Mouse (Mus musculus): Measurements from ENCODE around the gene Glrx5. TPM values are rescaled to one million over a fixed set of nuclear protein-coding genes. Genes with fewer than 3 reads are reported as not detected.
A peak's percentile ranks its signal among the peaks of the same experiment; 100 is the strongest.

Glrx5 gene
- total and polyA plus RNA-seq, 3 experiments = 38.5 to 112 (median 79.5) TPM

GRCm38 (mm10) chr12:105029890-105030289, 2.6 kb upstream of the Glrx5 start:
- Histone ChIP-seq H3K79me2 (replicated peaks; ENCODE audit: control insufficient read depth, extremely low read depth, insufficient read depth, poor library complexity, severe bottlenecking) (peaks cover 45% of the 10 kb centered on the region), H3K27me3 (replicated peaks) (no peaks in the 10 kb centered on the region), H3K4me1 (ENCODE audit: control insufficient read depth in 1 of 2, insufficient read depth in 2 of 2) (peaks cover 18 to 60% of the 10 kb centered on the region in 2 experiments), H3K36me3 (replicated peaks in 1 of 2; ENCODE audit: control insufficient read depth in 1 of 2, insufficient read depth in 1 of 2, low read length in 1 of 2) (peaks cover 11 to 27% of the 10 kb centered on the region in 2 experiments), H3K9ac (ENCODE audit: insufficient read depth, low read depth) (no peak overlapping the region), H3K27ac (ENCODE audit: insufficient read depth, low read depth) (no peak overlapping the region), H3K9me3 (replicated peaks; ENCODE audit: low read length) (no peaks in the 10 kb centered on the region), H3K4me3 (replicated peaks in 1 of 3; ENCODE audit: low read depth in 2 of 3, low read length in 2 of 3, poor library complexity in 1 of 3) (no peak overlapping the region), H3K4me2 (ENCODE audit: insufficient read depth, low read depth, poor library complexity, severe bottlenecking) (peak overlapping the region; percentile 42; the same call in 1 of the 2 replicates)
- dilution Hi-C loops (cut with MboI; ENCODE audit: extremely low pct_ligation_motif_present, extremely low pct_unique_long_range_greater_than_20kb, low sequenced_read_pairs) = no loop called here
- in situ Hi-C loops (cut with MboI; ENCODE audit: low pct_ligation_motif_present, low pct_unique_long_range_greater_than_20kb, low sequenced_read_pairs) = loop anchor here (5.0 kb wide), 1 partner anchor 78 kb away; no protein-coding TSS in a partner anchor
- DNase-seq (ENCODE audit: extremely low read depth) = no peak
- TF ChIP-seq NELFE (IDR thresholded peaks at IDR 0.05; ENCODE audit: low read depth, low read length) (no peak), KAT2A (IDR thresholded peaks at IDR 0.05; ENCODE audit: insufficient replicate concordance, low read length) (no peak)

- in situ Hi-C loops (cut with MboI; ENCODE audit: low pct_ligation_motif_present, low pct_unique_long_range_greater_than_20kb, low sequenced_read_pairs) = loop anchor here (5.0 kb wide), 1 partner anchor 79 kb away; no protein-coding TSS in a partner anchor
- DNase-seq (ENCODE audit: extremely low read depth) = no peak
- H3K79me2 ChIP-seq (replicated peaks; ENCODE audit: control insufficient read depth, extremely low read depth, insufficient read depth, poor library complexity, severe bottlenecking) = peaks cover 59% of the 10 kb centered on the region
Observed at GRCm38 (mm10) chr12:105031081-105032058, 1.1 kb upstream of the Glrx5 start.

GRCm38 (mm10) chr12:105032832-105033775, 616 bp downstream of the Glrx5 start:
- peak; percentile 31 for DNase-seq (ENCODE audit: extremely low read depth)
- dilution Hi-C loops (cut with MboI; ENCODE audit: extremely low pct_ligation_motif_present, extremely low pct_unique_long_range_greater_than_20kb, low sequenced_read_pairs) = no loop called here
- peaks cover 65% of the 10 kb centered on the region for H3K79me2 ChIP-seq (replicated peaks; ENCODE audit: control insufficient read depth, extremely low read depth, insufficient read depth, poor library complexity, severe bottlenecking)
- H3K9me3 ChIP-seq (replicated peaks; ENCODE audit: low read length) = no peaks in the 10 kb centered on the region
- in situ Hi-C loops (cut with MboI; ENCODE audit: low pct_ligation_motif_present, low pct_unique_long_range_greater_than_20kb, low sequenced_read_pairs) = loop anchor here (5.0 kb wide), 1 partner anchor 81 kb away; no protein-coding TSS in a partner anchor
- H3K36me3 ChIP-seq (replicated peaks in 1 of 2; ENCODE audit: control insufficient read depth in 1 of 2, insufficient read depth in 1 of 2, low read length in 1 of 2) = peaks cover 14 to 56% of the 10 kb centered on the region in 2 experiments
- peaks cover 19 to 62% of the 10 kb centered on the region in 2 experiments for H3K4me1 ChIP-seq (ENCODE audit: control insufficient read depth in 1 of 2, insufficient read depth in 2 of 2)
- H3K27me3 ChIP-seq (replicated peaks) = no peaks in the 10 kb centered on the region
- H3K4me3 ChIP-seq (replicated peaks in 1 of 3; ENCODE audit: low read depth in 2 of 3, low read length in 2 of 3, poor library complexity in 1 of 3) = peak overlapping the region; percentile 89 to 97 (median 97)
- H3K9ac ChIP-seq (ENCODE audit: insufficient read depth, low read depth) = peak overlapping the region; percentile 66
- H3K27ac ChIP-seq (ENCODE audit: insufficient read depth, low read depth) = peak overlapping the region; percentile 19
- H3K4me2 ChIP-seq (ENCODE audit: insufficient read depth, low read depth, poor library complexity, severe bottlenecking) = peak overlapping the region; percentile 63
- TF ChIP-seq SIN3A (IDR thresholded peaks at IDR 0.05; ENCODE audit: low read length) = peak; percentile 11; the same call in 1 of the 2 replicates
- TF ChIP-seq TBP (conservative IDR thresholded peaks at IDR 0.05; ENCODE audit: low read depth, low read length) = no peak
- TF ChIP-seq KAT2A (IDR thresholded peaks at IDR 0.05; ENCODE audit: insufficient replicate concordance, low read length) = no peak
- TF ChIP-seq HCFC1 (IDR thresholded peaks at IDR 0.05; ENCODE audit: low read depth, low read length) = no peak
- TF ChIP-seq ZMIZ1 (IDR thresholded peaks at IDR 0.05; ENCODE audit: low read depth, low read length) = 0 out of 2 replicates have a peak, but pooled peaks have one; percentile 9
- no peak for TF ChIP-seq ZKSCAN1 (IDR thresholded peaks at IDR 0.05; ENCODE audit: borderline replicate concordance, low read depth, low read length)
- TF ChIP-seq NELFE (IDR thresholded peaks at IDR 0.05; ENCODE audit: low read depth, low read length) = no peak
- peak; percentile 46; the same call in 1 of the 2 replicates for TF ChIP-seq UBTF (IDR thresholded peaks at IDR 0.05; ENCODE audit: low read depth, low read length)
- TF ChIP-seq CTCF (conservative IDR thresholded peaks at IDR 0.05 in 1 of 2, IDR thresholded peaks at IDR 0.05 in 1 of 2; ENCODE audit: low read depth in 2 of 2, low read length in 2 of 2) = peak in 1 of 2 experiments; percentile 12; a peak in 1 of 4 replicates
- TF ChIP-seq ZC3H11A (IDR thresholded peaks at IDR 0.05; ENCODE audit: low read depth, low read length) = no peak
- no peak for TF ChIP-seq USF2 (conservative IDR thresholded peaks at IDR 0.05; ENCODE audit: low read depth, low read length)

More at GRCm38 (mm10) chr12:105031081-105032058, 1.1 kb upstream of the Glrx5 start:
- Histone ChIP-seq H3K36me3 (replicated peaks in 1 of 2; ENCODE audit: control insufficient read depth in 1 of 2, insufficient read depth in 1 of 2, low read length in 1 of 2) (peaks cover 14 to 39% of the 10 kb centered on the region in 2 experiments), H3K9ac (ENCODE audit: insufficient read depth, low read depth) (peak overlapping the region; percentile 91), H3K27me3 (replicated peaks) (no peaks in the 10 kb centered on the region), H3K4me3 (replicated peaks in 1 of 3; ENCODE audit: low read depth in 2 of 3, low read length in 2 of 3, poor library complexity in 1 of 3) (peak overlapping the region; percentile 81 to 97 (median 96)), H3K9me3 (replicated peaks; ENCODE audit: low read length) (no peaks in the 10 kb centered on the region), H3K27ac (ENCODE audit: insufficient read depth, low read depth) (no peak overlapping the region; the same call in 1 of the 2 replicates), H3K4me2 (ENCODE audit: insufficient read depth, low read depth, poor library complexity, severe bottlenecking) (peak overlapping the region; percentile 42), H3K4me1 (ENCODE audit: control insufficient read depth in 1 of 2, insufficient read depth in 2 of 2) (peaks cover 21 to 61% of the 10 kb centered on the region in 2 experiments)
- TF ChIP-seq NRF1 (IDR thresholded peaks at IDR 0.05; ENCODE audit: low read depth, low read length) (no peak), POLR2AphosphoS2 (IDR thresholded peaks at IDR 0.05; ENCODE audit: low read depth, low read length) (peak; percentile 20; the same call in 1 of the 2 replicates), TBP (conservative IDR thresholded peaks at IDR 0.05; ENCODE audit: low read depth, low read length) (no peak)
- dilution Hi-C loops (cut with MboI; ENCODE audit: extremely low pct_ligation_motif_present, extremely low pct_unique_long_range_greater_than_20kb, low sequenced_read_pairs) = no loop called here

Data from CH12.LX (cell line).